ENCODE assay signal across 8 mouse cellular contexts in genomic region chr16:34095548-34096141, GRCm38 (mm10).
A peak's percentile ranks its signal among the peaks of the same experiment; 100 is the strongest.
DNase-seq lines count a peak whose midpoint lies in the region; ATAC-seq lines count a peak whose summit lies in the region.

No protein-coding gene starts in this region.

- peak; percentile 37 for DNase-seq in CD4-positive helper T cell, adult 2 months (ENCODE audit: low read depth, low spot score)
- DNase-seq in adrenal gland, adult 8-10 months, result peak; percentile 58
- DNase-seq in heart, postnatal 25 days (ENCODE audit: low spot score), result peak; percentile 72
- peak; percentile 84 to 89 for DNase-seq in kidney, postnatal 4 days
- DNase-seq in right cerebral cortex, postnatal 4 days, result peak; percentile 29
- DNase-seq in urinary bladder, postnatal 25 days (ENCODE audit: low spot score), result peak; percentile 52

- peak; percentile 70 for ATAC-seq in forebrain, embryonic 12.5 days (ENCODE audit: low FRiP score)
- peak; percentile 87 for ATAC-seq in megakaryocyte-erythroid progenitor cell, adult 5-6 weeks (replicated peaks; ENCODE audit: low FRiP score, low TSS enrichment, poor library complexity, severe bottlenecking)

- WGBS in forebrain, embryonic 12.5 days, result under 1% methylated on average over 34 of the region's 34 CpGs

- intact Hi-C loops in heart, postnatal 25 days (cut with DNase I), result no loop called here

- peak overlapping the region; percentile 57 for H3K9ac ChIP-seq in forebrain, embryonic 12.5 days

- H3K36me3 ChIP-seq in forebrain, embryonic 12.5 days (replicated peaks), result no peaks in the 10 kb centered on the region

- no peaks in the 10 kb centered on the region for H3K9me3 ChIP-seq in forebrain, embryonic 12.5 days

- H3K4me2 ChIP-seq in forebrain, embryonic 12.5 days, result peak overlapping the region; percentile 75

- H3K4me1 ChIP-seq in forebrain, embryonic 12.5 days, result peaks cover 32% of the 10 kb centered on the region

- peaks cover 22% of the 10 kb centered on the region for H3K27me3 ChIP-seq in forebrain, embryonic 12.5 days

- H3K27ac ChIP-seq in forebrain, embryonic 12.5 days, result peak overlapping the region; percentile 70; the same call in 1 of the 2 replicates

- peak overlapping the region; percentile 49 for H3K4me3 ChIP-seq in forebrain, embryonic 12.5 days (replicated peaks)

Comparison
In these comparisons a context has a peak if more than half of its experiments do, and no peak if none do; other contexts are left out.
1. Peak in every context shown above with its lines: DNase-seq, ATAC-seq, H3K4me3 ChIP-seq and H3K27ac ChIP-seq.
2. DNase-seq: peak in every context shown above with its lines; median percentile 86 in kidney, postnatal 4 days; 72 in heart, postnatal 25 days; 58 in adrenal gland, adult 8-10 months; 52 in urinary bladder, postnatal 25 days; 37 in CD4-positive helper T cell, adult 2 months; 29 in right cerebral cortex, postnatal 4 days.